In genomic region chr13:55471819-55472131, GRCm38 (mm10) we compare ENCODE assay signal across 8 mouse cellular contexts. TPM values are rescaled to one million over a fixed set of nuclear protein-coding genes. Genes with fewer than 3 reads are reported as not detected.
A peak's percentile ranks its signal among the peaks of the same experiment; 100 is the strongest.
DNase-seq lines count a peak whose midpoint lies in the region; ATAC-seq and TF ChIP-seq lines count a peak whose summit lies in the region.

No protein-coding gene starts in this region.

- peak overlapping the region; percentile 68 for H3K4me3 ChIP-seq in liver, adult 2 months (ENCODE audit: insufficient read depth, low read depth, low read length)
- H3K4me3 ChIP-seq in embryonic facial prominence, embryonic 11.5 days (ENCODE audit: low read depth, low read length): peak overlapping the region; percentile 54
- H3K4me3 ChIP-seq in hindbrain, postnatal 0 days (ENCODE audit: low read length): peak overlapping the region; percentile 53
- peak overlapping the region; percentile 22 for H3K4me3 ChIP-seq in myocyte

- H3ac ChIP-seq in myocyte (ENCODE audit: control insufficient read depth, insufficient read length): peak overlapping the region; percentile 62

- TF ChIP-seq CTCF in liver, adult 2 months (IDR thresholded peaks at IDR 0.05; ENCODE audit: low read depth, low read length): no peak
- no peak for TF ChIP-seq CTCF in hindbrain, postnatal 0 days (IDR thresholded peaks at IDR 0.05; ENCODE audit: low read depth)

- no peaks in the 10 kb centered on the region; the same call in 1 of the 2 replicates for H3K4me1 ChIP-seq in liver, adult 2 months (ENCODE audit: control insufficient read depth, insufficient read depth, low read length)
- H3K4me1 ChIP-seq in embryonic facial prominence, embryonic 11.5 days (ENCODE audit: control insufficient read depth, insufficient read depth, low read length): peaks cover 9% of the 10 kb centered on the region
- H3K4me1 ChIP-seq in hindbrain, postnatal 0 days (ENCODE audit: insufficient read depth, low read length): peaks cover 26% of the 10 kb centered on the region

- no peak overlapping the region for H3K27ac ChIP-seq in liver, adult 2 months (replicated peaks; ENCODE audit: insufficient read depth, low read depth, low read length)
- H3K27ac ChIP-seq in embryonic facial prominence, embryonic 11.5 days (replicated peaks; ENCODE audit: low read depth, low read length): peak overlapping the region; percentile 52
- H3K27ac ChIP-seq in hindbrain, postnatal 0 days: peak overlapping the region; percentile 89

- ATAC-seq in embryonic facial prominence, embryonic 11.5 days (replicated peaks; ENCODE audit: insufficient number of reproducible peaks, low FRiP score, low TSS enrichment, low read depth): peak; percentile 15; the same call in 1 of the 2 replicates
- peak; percentile 11 for ATAC-seq in hindbrain, postnatal 0 days

- no peaks in the 10 kb centered on the region for H3K79me2 ChIP-seq in liver, adult 2 months (ENCODE audit: control insufficient read depth, insufficient read depth, low read length)
- no peaks in the 10 kb centered on the region for H3K79me2 ChIP-seq in myocyte (ENCODE audit: control insufficient read depth, insufficient read depth)

- peaks cover 12% of the 10 kb centered on the region; the same call in 1 of the 2 replicates for H3K27me3 ChIP-seq in liver, adult 2 months (ENCODE audit: control insufficient read depth, insufficient read depth, low read length)
- no peaks in the 10 kb centered on the region for H3K27me3 ChIP-seq in embryonic facial prominence, embryonic 11.5 days (ENCODE audit: control insufficient read depth, insufficient read depth, low read length)
- no peaks in the 10 kb centered on the region for H3K27me3 ChIP-seq in hindbrain, postnatal 0 days (ENCODE audit: insufficient read depth, low read length)
- H3K27me3 ChIP-seq in myocyte (ENCODE audit: control insufficient read depth, insufficient read depth, insufficient read length): no peaks in the 10 kb centered on the region

- DNase-seq in liver, adult 2 months (ENCODE audit: extremely low read depth, low read depth, low spot score): no peak
- DNase-seq in liver: no peak
- DNase-seq in embryonic facial prominence, embryonic 11.5 days (ENCODE audit: low spot score): no peak
- no peak for DNase-seq in hindbrain, postnatal 0 days (ENCODE audit: low spot score)
- no peak for DNase-seq in ovary, adult 18-20 months (ENCODE audit: low spot score)
- no peak for DNase-seq in embryo, embryonic 10.5 days (ENCODE audit: low spot score)
- no peak for DNase-seq in embryo, embryonic 11 days

- no peaks in the 10 kb centered on the region for H3K9me3 ChIP-seq in embryonic facial prominence, embryonic 11.5 days (replicated peaks; ENCODE audit: control insufficient read depth, low read length)
- no peaks in the 10 kb centered on the region for H3K9me3 ChIP-seq in hindbrain, postnatal 0 days (ENCODE audit: low read length)

- no peak for TF ChIP-seq POLR2A in liver, adult 2 months (IDR thresholded peaks at IDR 0.05; ENCODE audit: extremely low read depth, insufficient read depth, low read length)
- no peak for TF ChIP-seq POLR2A in myocyte (IDR thresholded peaks at IDR 0.05; ENCODE audit: insufficient read length, low read depth)

- peak overlapping the region; percentile 78 for H3K9ac ChIP-seq in liver, adult 2 months (ENCODE audit: low read depth, low read length)
- H3K9ac ChIP-seq in embryonic facial prominence, embryonic 11.5 days (replicated peaks; ENCODE audit: low read length): peak overlapping the region; percentile 78
- peak overlapping the region; percentile 75 for H3K9ac ChIP-seq in hindbrain, postnatal 0 days (replicated peaks; ENCODE audit: low read length)

- H3K4me2 ChIP-seq in embryonic facial prominence, embryonic 11.5 days (ENCODE audit: low read depth, low read length): peak overlapping the region; percentile 100
- H3K4me2 ChIP-seq in hindbrain, postnatal 0 days (ENCODE audit: low read depth, low read length): peak overlapping the region; percentile 99
- H3K4me2 ChIP-seq in myocyte (ENCODE audit: low read depth): peak overlapping the region; percentile 92

- no peaks in the 10 kb centered on the region for H3K36me3 ChIP-seq in liver, adult 2 months (ENCODE audit: control insufficient read depth, insufficient read depth, low read length)
- peaks cover 14% of the 10 kb centered on the region for H3K36me3 ChIP-seq in embryonic facial prominence, embryonic 11.5 days (replicated peaks; ENCODE audit: control insufficient read depth, insufficient read depth, low read depth, low read length)
- peaks cover 12% of the 10 kb centered on the region for H3K36me3 ChIP-seq in hindbrain, postnatal 0 days (ENCODE audit: insufficient read depth, low read length)
- peaks cover 8% of the 10 kb centered on the region for H3K36me3 ChIP-seq in myocyte (ENCODE audit: control insufficient read depth, insufficient read depth)

- WGBS in liver, adult 2 months: under 1% methylated on average over 31 of the region's 31 CpGs
- WGBS in embryonic facial prominence, embryonic 11.5 days: under 1% methylated on average over 29 of the region's 31 CpGs
- 0% methylated on average over 24 of the region's 31 CpGs for WGBS in hindbrain, postnatal 0 days

TF ChIP-seq in myocyte, 11 proteins besides CTCF, POLR2A, EP300 and RAD21:
- TF ChIP-seq POLR2AphosphoS2 (IDR thresholded peaks at IDR 0.05; ENCODE audit: insufficient read length, low read depth) (peak; percentile 8), TCF12 (IDR thresholded peaks at IDR 0.05; ENCODE audit: insufficient read depth, poor library complexity, severe bottlenecking) (no peak), E2F4 (IDR thresholded peaks at IDR 0.05; ENCODE audit: insufficient read depth) (no peak), MYOG (IDR thresholded peaks at IDR 0.05; ENCODE audit: control insufficient read depth in 1 of 3, insufficient read depth in 1 of 3, insufficient read length in 2 of 3, low read depth in 2 of 3) (no peak)

RNA-seq across cellular contexts. Expression of gene Prr7, which starts 7.7 kb away (rescaled TPM):
- not detected in 2 replicates for total RNA-seq in liver, adult 2 months (2014; rRNA removed)
- 0.31 and 0.44 TPM in 2 replicates for polyA plus RNA-seq in liver, adult 2 months (2012; rRNA removed)
- 1.7 TPM in 2 replicates for polyA plus RNA-seq in embryonic facial prominence, embryonic 11.5 days (2014; fragmentation: Nextera tagmentation; extraction: Ambion mirVana)
- total RNA-seq in hindbrain, postnatal 0 days (2014; rRNA removed): 106 and 119 TPM in 2 replicates
- polyA plus RNA-seq in hindbrain, postnatal 0 days (2015; fragmentation: Nextera tagmentation; extraction: Ambion mirVana): 4.6 and 4.9 TPM in 2 replicates
- polyA plus RNA-seq in myocyte (2012; fragmentation: generic; extraction: Trizol): 5.1 TPM

RNA-seq across cellular contexts. Expression of gene Dbn1, which starts 16.1 kb away (rescaled TPM):
- 0.65 and 0.81 TPM in 2 replicates for total RNA-seq in liver, adult 2 months (2014; rRNA removed)
- 2.1 and 2.3 TPM in 2 replicates for polyA plus RNA-seq in liver, adult 2 months (2012; rRNA removed)
- polyA plus RNA-seq in embryonic facial prominence, embryonic 11.5 days (2014; fragmentation: Nextera tagmentation; extraction: Ambion mirVana): 231 and 252 TPM in 2 replicates
- total RNA-seq in hindbrain, postnatal 0 days (2014; rRNA removed): 442 and 446 TPM in 2 replicates
- 369 and 371 TPM in 2 replicates for polyA plus RNA-seq in hindbrain, postnatal 0 days (2015; fragmentation: Nextera tagmentation; extraction: Ambion mirVana)
- 165 TPM for polyA plus RNA-seq in myocyte (2012; fragmentation: generic; extraction: Trizol)

RNA-seq across cellular contexts. Expression of gene Grk6, which starts 26.9 kb away (rescaled TPM):
- 8.8 and 13.6 TPM in 2 replicates for total RNA-seq in liver, adult 2 months (2014; rRNA removed)
- 12.4 and 14.3 TPM in 2 replicates for polyA plus RNA-seq in liver, adult 2 months (2012; rRNA removed)
- 50.4 and 59.7 TPM in 2 replicates for polyA plus RNA-seq in embryonic facial prominence, embryonic 11.5 days (2014; fragmentation: Nextera tagmentation; extraction: Ambion mirVana)
- 72.2 and 72.6 TPM in 2 replicates for total RNA-seq in hindbrain, postnatal 0 days (2014; rRNA removed)
- 34.7 and 35.5 TPM in 2 replicates for polyA plus RNA-seq in hindbrain, postnatal 0 days (2015; fragmentation: Nextera tagmentation; extraction: Ambion mirVana)
- 29.1 TPM for polyA plus RNA-seq in myocyte (2012; fragmentation: generic; extraction: Trizol)

RNA-seq across cellular contexts. Expression of gene Pdlim7, which starts 41.7 kb away (rescaled TPM):
- total RNA-seq in liver, adult 2 months (2014; rRNA removed): 3.6 and 6.4 TPM in 2 replicates
- polyA plus RNA-seq in liver, adult 2 months (2012; rRNA removed): 6.7 and 10.2 TPM in 2 replicates
- 124 and 136 TPM in 2 replicates for polyA plus RNA-seq in embryonic facial prominence, embryonic 11.5 days (2014; fragmentation: Nextera tagmentation; extraction: Ambion mirVana)
- 43.4 and 49.9 TPM in 2 replicates for total RNA-seq in hindbrain, postnatal 0 days (2014; rRNA removed)
- polyA plus RNA-seq in hindbrain, postnatal 0 days (2015; fragmentation: Nextera tagmentation; extraction: Ambion mirVana): 133 TPM in 2 replicates
- 553 TPM for polyA plus RNA-seq in myocyte (2012; fragmentation: generic; extraction: Trizol)

RNA-seq across cellular contexts. Expression of gene F12, which starts 45.2 kb away (rescaled TPM):
- 391 and 453 TPM in 2 replicates for total RNA-seq in liver, adult 2 months (2014; rRNA removed)
- polyA plus RNA-seq in liver, adult 2 months (2012; rRNA removed): 621 and 798 TPM in 2 replicates
- polyA plus RNA-seq in embryonic facial prominence, embryonic 11.5 days (2014; fragmentation: Nextera tagmentation; extraction: Ambion mirVana): not detected in 2 replicates
- not detected in 2 replicates for total RNA-seq in hindbrain, postnatal 0 days (2014; rRNA removed)
- 0.26 and 0.48 TPM in 2 replicates for polyA plus RNA-seq in hindbrain, postnatal 0 days (2015; fragmentation: Nextera tagmentation; extraction: Ambion mirVana)
- not detected for polyA plus RNA-seq in myocyte (2012; fragmentation: generic; extraction: Trizol)

Comparison
In these comparisons a context has a peak if more than half of its experiments do, and no peak if none do; other contexts are left out.
1. RNA of gene Dbn1, which starts 16.1 kb away (polyA plus RNA-seq): 369 to 371 TPM in hindbrain, postnatal 0 days, 231 to 252 TPM in embryonic facial prominence, embryonic 11.5 days and 165 TPM in myocyte (single experiment); 2.1 to 2.3 TPM in liver, adult 2 months; every median in the first group is over 10 times any median in the second.
2. Peak in every context shown above with its lines, with median percentiles within 50 percentile points of each other: H3K4me3 ChIP-seq, H3K9ac ChIP-seq and H3K4me2 ChIP-seq.